Mouse (Mus musculus) spleen, adult 2 months (tissue): ENCODE data around the gene Cp.

Source experiments
- CTCF ChIP-seq: fragments of 200-500 bp; IDR thresholded peaks from 2 replicates; pipeline ENCODE4 v1.5.1; 2011; ENCODE audit warnings: mild to moderate bottlenecking, inconsistent platforms; ENCODE audit not compliant: insufficient read depth, insufficient read length, insufficient replicate concordance; ENCODE audit errors: extremely low read depth
- POLR2A ChIP-seq: fragments of 200-500 bp; IDR thresholded peaks from 2 replicates; pipeline ENCODE4 v1.6.1; 2011; ENCODE audit warnings: low read depth, low read length, inconsistent platforms

DNA sequence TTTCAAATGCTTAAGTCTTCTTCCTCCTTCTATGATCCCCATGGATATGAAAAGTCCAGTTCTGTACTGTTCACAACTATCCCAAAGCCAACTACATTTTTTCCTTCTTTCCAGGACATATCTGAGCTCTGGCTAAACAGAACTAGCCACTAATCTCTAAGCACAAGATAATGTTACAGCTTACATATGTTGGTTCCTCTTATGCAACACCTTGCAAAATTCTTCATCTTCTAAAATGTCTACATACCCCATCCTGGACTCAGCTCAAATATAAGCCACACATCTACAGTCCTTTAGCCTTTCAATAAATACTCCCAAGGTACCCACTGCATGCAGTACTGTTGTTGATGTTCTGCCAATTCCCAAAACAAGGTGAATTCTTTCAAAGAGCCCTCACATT lies 69.6 kb downstream of the Cp start:
- no peak for TF ChIP-seq POLR2A
- TF ChIP-seq CTCF = no peak
